Mouse (Mus musculus): ENCODE measurements around the gene Fads6. TPM values are rescaled to one million over a fixed set of nuclear protein-coding genes. Genes with fewer than 3 reads are reported as not detected.

The Fads6 gene
- polyA plus RNA-seq, 2 experiments: 0.35 TPM; not detected in 1

DNA sequence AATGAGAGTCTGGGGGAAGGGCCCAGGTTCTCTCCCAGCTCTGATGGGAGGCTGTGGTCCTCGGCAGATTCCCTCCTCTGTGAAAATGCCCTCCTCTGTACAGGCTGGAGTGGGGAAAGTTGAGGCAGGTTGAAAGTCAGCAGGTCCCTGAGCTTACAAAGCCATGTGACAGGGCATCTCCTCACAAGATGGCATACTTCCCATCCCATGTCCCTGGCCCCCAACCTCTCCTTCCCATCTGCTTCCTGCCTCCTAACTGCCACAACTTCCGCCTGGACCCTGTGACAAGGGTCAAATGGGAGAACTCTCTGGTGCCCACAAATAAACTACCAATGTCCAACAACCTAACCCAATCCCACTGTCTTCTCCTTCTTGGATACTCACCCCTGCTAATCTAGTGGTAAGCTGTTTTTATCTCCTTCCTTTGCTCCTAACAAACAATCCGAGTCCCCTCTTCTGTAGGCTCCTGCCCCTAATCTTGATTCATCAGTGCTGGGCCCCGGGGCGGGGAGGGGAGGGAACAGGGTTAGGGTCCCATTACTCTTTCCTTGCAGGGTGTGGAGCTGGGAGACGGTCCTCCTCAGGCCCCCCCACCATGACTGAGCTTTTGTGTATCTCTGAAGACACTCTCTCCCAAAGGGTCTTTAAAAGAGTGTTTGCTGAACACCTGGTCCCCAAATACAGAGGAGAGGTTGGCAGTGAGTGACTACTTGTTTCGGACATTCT is 33.2 kb downstream of the Fads6 start:
- no peak overlapping the region for H3K27ac ChIP-seq (replicated peaks; ENCODE audit: low read depth, low read length)
- 63% methylated on average over 7 of the region's 7 CpGs for WGBS
- TF ChIP-seq POLR2A (IDR thresholded peaks at IDR 0.05; ENCODE audit: borderline replicate concordance, extremely low read depth, insufficient read depth, insufficient read length): no peak
- peaks cover 10% of the 10 kb centered on the region for H3K4me1 ChIP-seq (ENCODE audit: control insufficient read depth, insufficient read depth, low read length)
- DNase-seq (ENCODE audit: low spot score): no peak
- peaks cover 10% of the 10 kb centered on the region for H3K36me3 ChIP-seq (ENCODE audit: control insufficient read depth, insufficient read depth, low read length)
- H3K4me2 ChIP-seq (replicated peaks; ENCODE audit: low read depth, low read length, severe bottlenecking): no peak overlapping the region
- peaks cover 89% of the 10 kb centered on the region for H3K27me3 ChIP-seq (ENCODE audit: control insufficient read depth, insufficient read depth, low read length)
- H3K9me3 ChIP-seq (ENCODE audit: control insufficient read depth, low read length): no peaks in the 10 kb centered on the region
- no peak overlapping the region for H3K9ac ChIP-seq (ENCODE audit: low read depth, low read length, severe bottlenecking)
- H3K4me3 ChIP-seq (replicated peaks; ENCODE audit: low read length): no peak overlapping the region
- ATAC-seq (ENCODE audit: low FRiP score, low read depth): no peak

DNA sequence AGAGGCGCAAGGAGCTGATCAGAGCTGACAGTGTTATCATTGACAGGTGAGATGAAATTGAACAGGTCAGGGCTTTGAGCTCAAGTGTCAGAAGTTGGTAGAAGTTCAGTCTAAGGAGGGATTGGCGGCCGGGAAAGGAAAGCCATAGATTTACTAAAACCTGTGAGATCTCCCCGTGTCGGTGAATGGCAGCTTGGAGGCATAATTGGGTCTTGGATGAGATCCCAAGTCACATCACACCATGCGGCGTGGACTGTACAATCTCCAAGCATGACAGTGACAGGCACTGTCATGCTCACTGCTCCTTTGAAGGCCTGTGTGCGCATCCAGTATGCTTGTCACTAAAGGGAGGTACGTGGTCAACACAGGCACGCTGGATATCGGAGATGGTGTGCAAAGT is 34.5 kb downstream of the Fads6 start:
- Histone ChIP-seq H3K4me1 (ENCODE audit: control insufficient read depth, insufficient read depth, low read length) (peaks cover 13% of the 10 kb centered on the region), H3K9ac (ENCODE audit: low read depth, low read length, severe bottlenecking) (no peak overlapping the region), H3K4me3 (replicated peaks; ENCODE audit: low read length) (no peak overlapping the region), H3K4me2 (replicated peaks; ENCODE audit: low read depth, low read length, severe bottlenecking) (no peak overlapping the region), H3K9me3 (ENCODE audit: control insufficient read depth, low read length) (peaks cover 3% of the 10 kb centered on the region; the same call in 1 of the 2 replicates), H3K27ac (replicated peaks; ENCODE audit: low read depth, low read length) (no peak overlapping the region), H3K27me3 (ENCODE audit: control insufficient read depth, insufficient read depth, low read length) (peaks cover 94% of the 10 kb centered on the region), H3K36me3 (ENCODE audit: control insufficient read depth, insufficient read depth, low read length) (no peaks in the 10 kb centered on the region)
- no peak for DNase-seq (ENCODE audit: low spot score)
- no peak for ATAC-seq (ENCODE audit: low FRiP score, low read depth)
- TF ChIP-seq POLR2A (IDR thresholded peaks at IDR 0.05; ENCODE audit: borderline replicate concordance, extremely low read depth, insufficient read depth, insufficient read length): no peak
- 82% methylated on average over 11 of the region's 11 CpGs for WGBS

DNA sequence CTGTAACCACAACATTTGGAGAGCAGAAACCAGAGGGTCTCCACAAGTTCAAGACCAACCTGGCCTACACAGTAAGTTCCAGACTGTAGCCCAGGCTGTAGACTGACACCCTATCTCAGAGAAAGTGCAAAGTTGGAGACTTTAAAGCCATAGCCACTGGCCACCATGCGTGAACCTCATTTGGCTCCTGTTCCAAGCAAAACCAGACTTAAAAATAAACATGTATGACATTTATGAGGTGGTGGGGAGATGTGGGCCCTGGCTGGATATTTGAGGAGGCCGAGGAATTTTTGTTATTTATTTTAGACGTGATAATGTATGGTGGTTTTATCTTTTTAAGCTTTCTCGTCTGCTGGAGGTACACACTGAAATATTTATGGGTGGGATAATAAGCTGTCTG is 38.3 kb downstream of the Fads6 start:
- Histone ChIP-seq H3K27me3 (ENCODE audit: control insufficient read depth, insufficient read depth, low read length) (peaks cover 75% of the 10 kb centered on the region), H3K9ac (ENCODE audit: low read depth, low read length, severe bottlenecking) (no peak overlapping the region), H3K27ac (replicated peaks; ENCODE audit: low read depth, low read length) (no peak overlapping the region), H3K4me1 (ENCODE audit: control insufficient read depth, insufficient read depth, low read length) (peaks cover 4% of the 10 kb centered on the region; the same call in 1 of the 2 replicates), H3K4me2 (replicated peaks; ENCODE audit: low read depth, low read length, severe bottlenecking) (no peak overlapping the region), H3K9me3 (ENCODE audit: control insufficient read depth, low read length) (peaks cover 3% of the 10 kb centered on the region; the same call in 1 of the 2 replicates), H3K36me3 (ENCODE audit: control insufficient read depth, insufficient read depth, low read length) (no peaks in the 10 kb centered on the region), H3K4me3 (replicated peaks; ENCODE audit: low read length) (no peak overlapping the region)
- 24% methylated on average over 4 of the region's 4 CpGs for WGBS
- DNase-seq (ENCODE audit: low spot score): no peak
- no peak for TF ChIP-seq POLR2A (IDR thresholded peaks at IDR 0.05; ENCODE audit: borderline replicate concordance, extremely low read depth, insufficient read depth, insufficient read length)
- ATAC-seq (ENCODE audit: low FRiP score, low read depth): no peak

DNA sequence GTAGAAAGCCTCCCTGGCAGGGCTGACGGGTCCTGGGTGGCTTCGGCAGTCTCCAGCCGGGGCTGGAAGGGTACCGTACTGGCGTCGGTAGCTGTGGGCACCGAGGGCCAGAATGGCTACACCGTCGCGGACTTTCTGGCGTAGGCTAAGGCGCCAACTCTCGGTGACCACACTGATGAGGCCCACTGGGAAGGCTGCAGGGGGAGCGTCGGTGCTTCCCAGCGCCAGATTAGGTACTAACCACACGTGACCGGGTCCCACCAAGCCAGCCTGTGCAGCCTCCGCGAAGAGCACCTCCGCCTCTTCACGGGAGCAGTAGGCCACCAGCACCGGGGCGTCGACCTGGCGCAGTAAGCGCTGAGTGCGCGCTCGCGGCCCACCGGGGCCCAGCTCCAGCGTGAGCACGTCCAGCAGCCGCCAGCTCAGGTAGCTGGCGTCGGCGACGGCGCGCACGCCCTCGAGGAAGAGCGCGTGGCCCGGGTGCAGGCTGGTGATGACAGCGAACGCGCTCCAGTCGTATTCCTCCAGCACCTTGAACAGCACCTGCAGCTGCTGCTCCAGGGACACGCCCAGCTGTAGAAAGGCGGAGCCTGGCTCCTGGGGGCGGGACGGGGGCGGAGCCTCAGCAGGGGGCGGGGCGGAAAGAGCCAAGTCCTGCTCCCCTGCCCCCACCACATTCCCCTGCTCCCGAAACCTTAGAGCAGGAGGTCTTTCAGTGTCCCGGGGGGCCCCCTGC is 39.5 kb downstream of the Fads6 start:
- H3K4me1 ChIP-seq (ENCODE audit: control insufficient read depth, insufficient read depth, low read length): peaks cover 4% of the 10 kb centered on the region; the same call in 1 of the 2 replicates
- no peak overlapping the region for H3K27ac ChIP-seq (replicated peaks; ENCODE audit: low read depth, low read length)
- H3K4me3 ChIP-seq (replicated peaks; ENCODE audit: low read length): peak overlapping the region; percentile 17; the same call in 1 of the 2 replicates
- peak overlapping the region; percentile 33; the same call in 1 of the 2 replicates for H3K4me2 ChIP-seq (replicated peaks; ENCODE audit: low read depth, low read length, severe bottlenecking)
- WGBS: 20% methylated on average over 47 of the region's 59 CpGs
- H3K9me3 ChIP-seq (ENCODE audit: control insufficient read depth, low read length): peaks cover 3% of the 10 kb centered on the region; the same call in 1 of the 2 replicates
- DNase-seq (ENCODE audit: low spot score) (no peak), ATAC-seq (ENCODE audit: low FRiP score, low read depth) (no peak; the same call in 1 of the 2 replicates)
- H3K27me3 ChIP-seq (ENCODE audit: control insufficient read depth, insufficient read depth, low read length): peaks cover 63% of the 10 kb centered on the region
- H3K36me3 ChIP-seq (ENCODE audit: control insufficient read depth, insufficient read depth, low read length): no peaks in the 10 kb centered on the region
- TF ChIP-seq POLR2A (IDR thresholded peaks at IDR 0.05; ENCODE audit: borderline replicate concordance, extremely low read depth, insufficient read depth, insufficient read length): no peak
- no peak overlapping the region for H3K9ac ChIP-seq (ENCODE audit: low read depth, low read length, severe bottlenecking)

DNA sequence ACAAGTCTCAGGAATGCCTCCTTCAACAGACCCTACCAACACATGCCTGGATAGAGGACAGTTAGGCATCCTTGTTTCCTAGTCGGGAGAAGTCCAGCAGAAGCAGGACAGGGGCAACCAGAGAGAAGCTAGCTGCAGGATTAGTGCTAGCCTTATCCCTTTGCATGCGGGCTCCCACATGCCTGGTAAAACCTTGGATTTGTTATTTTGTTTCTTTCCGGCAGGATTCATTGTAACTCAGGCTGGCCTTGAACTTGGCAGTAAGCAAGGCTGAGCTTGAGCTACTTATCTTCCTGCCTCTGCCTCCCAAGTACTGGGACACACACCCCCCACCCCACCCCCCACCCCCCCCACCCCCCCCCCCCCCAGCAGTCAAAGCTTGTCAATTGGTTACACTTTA is 46.2 kb downstream of the Fads6 start:
- H3K36me3 ChIP-seq (ENCODE audit: control insufficient read depth, insufficient read depth, low read length): no peaks in the 10 kb centered on the region
- peaks cover 64% of the 10 kb centered on the region for H3K27me3 ChIP-seq (ENCODE audit: control insufficient read depth, insufficient read depth, low read length)
- H3K4me3 ChIP-seq (replicated peaks; ENCODE audit: low read length): no peak overlapping the region
- no peaks in the 10 kb centered on the region for H3K9me3 ChIP-seq (ENCODE audit: control insufficient read depth, low read length)
- no peak for TF ChIP-seq POLR2A (IDR thresholded peaks at IDR 0.05; ENCODE audit: borderline replicate concordance, extremely low read depth, insufficient read depth, insufficient read length)
- H3K4me2 ChIP-seq (replicated peaks; ENCODE audit: low read depth, low read length, severe bottlenecking): no peak overlapping the region
- no peak overlapping the region for H3K9ac ChIP-seq (ENCODE audit: low read depth, low read length, severe bottlenecking)
- peaks cover 7% of the 10 kb centered on the region; the same call in 1 of the 2 replicates for H3K4me1 ChIP-seq (ENCODE audit: control insufficient read depth, insufficient read depth, low read length)
- 54% methylated on average over 3 of the region's 3 CpGs for WGBS
- DNase-seq (ENCODE audit: low spot score): no peak
- H3K27ac ChIP-seq (replicated peaks; ENCODE audit: low read depth, low read length): no peak overlapping the region
- no peak for ATAC-seq (ENCODE audit: low FRiP score, low read depth)

Measured in limb, embryonic 14.5 days (tissue).